Mouse (Mus musculus): ENCODE results near the gene Mettl24.
A peak's percentile ranks its signal among the peaks of the same experiment; 100 is the strongest.
"Not testable (repeated sequence)": the region's sequence is repeated elsewhere in the genome, so short reads cannot be mapped to it uniquely, and the experiment has no call there.

The Mettl24 gene

GRCm38 (mm10) chr10:40737274-40738112 lies 54.4 kb downstream of the Mettl24 start:
- no peak for DNase-seq (ENCODE audit: low spot score in 2 of 2)

- DNase-seq (ENCODE audit: low spot score in 2 of 2), result no peak
Observed at GRCm38 (mm10) chr10:40740696-40741095, 57.6 kb downstream of the Mettl24 start.

GRCm38 (mm10) chr10:40750293-40751047 lies 67.4 kb downstream of the Mettl24 start:
- DNase-seq (ENCODE audit: low spot score in 2 of 2), result no peak

GRCm38 (mm10) chr10:40751157-40751556 lies 68.1 kb downstream of the Mettl24 start:
- DNase-seq (ENCODE audit: low spot score in 2 of 2), result no peak

DNA sequence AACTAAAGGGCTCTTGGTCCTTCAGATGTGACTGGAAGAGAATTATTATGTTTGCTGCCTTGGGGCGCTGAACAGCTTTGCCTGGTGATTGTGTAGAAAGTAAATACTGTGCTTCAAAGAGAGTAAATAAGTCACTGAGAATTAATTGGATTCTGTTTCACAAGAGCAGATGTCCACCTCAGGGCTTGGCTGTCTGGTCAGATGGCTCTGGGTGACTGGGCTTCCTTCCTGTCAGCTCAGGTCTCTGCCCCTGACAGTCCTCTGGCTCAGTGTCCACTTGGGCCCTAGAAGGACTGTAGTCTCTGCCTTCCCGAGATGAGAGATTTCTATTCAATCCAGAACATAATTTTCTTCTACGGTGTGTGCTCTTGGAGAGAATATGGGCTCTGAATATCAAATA lies 70.0 kb downstream of the Mettl24 start:
- no peak for DNase-seq (ENCODE audit: low spot score in 2 of 2)

- peak in 1 of 2 experiments; percentile 9 for DNase-seq (ENCODE audit: low spot score in 2 of 2)
Observed at GRCm38 (mm10) chr10:40758171-40759010, 75.3 kb downstream of the Mettl24 start.

DNA sequence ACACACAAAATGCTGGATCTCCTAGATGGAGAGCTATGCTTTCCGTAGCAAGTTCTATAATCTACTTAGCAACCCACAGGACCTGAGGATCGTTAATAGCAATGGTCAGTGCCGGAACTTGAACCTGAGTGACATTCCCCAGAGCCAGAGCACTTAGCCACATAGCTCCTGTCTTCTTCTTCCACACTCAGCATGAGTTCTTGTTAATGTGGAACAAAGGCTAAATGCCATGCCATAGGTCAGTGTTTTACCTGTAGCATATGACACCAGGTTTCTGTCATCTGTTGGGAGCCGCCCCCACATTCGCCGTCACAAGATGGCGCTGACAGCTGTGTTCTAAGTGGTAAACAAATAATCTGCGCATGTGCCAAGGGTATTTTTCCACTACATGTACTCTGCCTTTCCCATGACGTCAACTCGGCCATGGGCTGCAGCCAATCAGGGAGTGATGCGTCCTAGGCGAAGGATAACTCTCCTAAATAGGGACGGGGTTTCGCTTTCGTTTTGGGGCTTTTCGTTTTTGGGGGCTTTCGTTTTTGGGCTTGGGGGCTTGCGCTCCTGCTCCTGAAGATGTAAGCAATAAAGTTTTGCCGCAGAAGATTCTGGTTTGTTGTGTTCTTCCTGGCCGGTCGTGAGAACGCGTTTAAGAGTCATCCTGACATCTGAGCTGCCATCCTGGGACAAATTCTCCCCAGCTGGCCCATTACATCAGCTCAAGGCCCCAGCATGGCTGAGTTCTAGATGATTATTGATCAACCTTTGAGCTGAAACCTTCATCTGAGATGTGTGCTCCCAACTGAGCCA lies 76.5 kb downstream of the Mettl24 start:
- not testable (repeated sequence) for DNase-seq (ENCODE audit: low spot score in 2 of 2)

DNA sequence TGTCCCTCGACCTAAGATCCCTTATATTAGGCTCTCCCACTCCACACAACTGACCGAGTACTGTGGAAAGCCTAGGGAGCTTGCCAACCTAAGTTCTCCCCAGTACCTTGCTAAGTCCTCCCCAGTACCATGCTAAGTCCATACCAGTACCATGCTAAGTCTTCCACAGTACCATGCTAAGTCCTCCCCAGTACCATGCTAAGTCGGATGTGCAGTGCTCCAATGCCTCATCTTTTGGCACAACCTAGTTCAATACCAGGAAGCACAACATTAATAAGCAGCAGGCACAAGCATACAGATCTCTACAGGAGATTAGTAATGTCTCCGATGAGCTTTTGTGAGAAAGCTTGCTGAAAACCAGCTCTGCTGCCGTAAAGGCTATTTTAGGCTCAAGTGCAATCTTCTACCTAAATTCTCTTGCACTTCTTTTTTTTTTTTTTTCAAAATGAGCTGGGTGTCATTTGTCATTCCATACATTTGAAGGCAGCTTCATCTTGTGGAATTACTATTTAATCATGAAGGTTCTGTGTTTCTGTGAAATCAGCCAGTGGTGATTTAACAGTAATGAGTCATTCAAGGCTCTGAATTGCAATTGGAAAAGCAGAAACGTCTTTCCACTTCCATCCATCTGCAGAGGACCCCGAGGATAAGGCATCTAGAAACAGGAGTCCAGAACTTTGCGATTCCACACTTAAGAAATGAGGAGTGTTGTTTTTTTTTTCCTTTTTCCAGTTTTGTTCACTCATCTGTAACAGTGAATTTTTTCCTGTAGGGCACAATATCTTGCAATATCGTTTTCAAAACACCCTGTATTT lies 77.3 kb downstream of the Mettl24 start:
- no peak for DNase-seq (ENCODE audit: low spot score in 2 of 2)

DNA sequence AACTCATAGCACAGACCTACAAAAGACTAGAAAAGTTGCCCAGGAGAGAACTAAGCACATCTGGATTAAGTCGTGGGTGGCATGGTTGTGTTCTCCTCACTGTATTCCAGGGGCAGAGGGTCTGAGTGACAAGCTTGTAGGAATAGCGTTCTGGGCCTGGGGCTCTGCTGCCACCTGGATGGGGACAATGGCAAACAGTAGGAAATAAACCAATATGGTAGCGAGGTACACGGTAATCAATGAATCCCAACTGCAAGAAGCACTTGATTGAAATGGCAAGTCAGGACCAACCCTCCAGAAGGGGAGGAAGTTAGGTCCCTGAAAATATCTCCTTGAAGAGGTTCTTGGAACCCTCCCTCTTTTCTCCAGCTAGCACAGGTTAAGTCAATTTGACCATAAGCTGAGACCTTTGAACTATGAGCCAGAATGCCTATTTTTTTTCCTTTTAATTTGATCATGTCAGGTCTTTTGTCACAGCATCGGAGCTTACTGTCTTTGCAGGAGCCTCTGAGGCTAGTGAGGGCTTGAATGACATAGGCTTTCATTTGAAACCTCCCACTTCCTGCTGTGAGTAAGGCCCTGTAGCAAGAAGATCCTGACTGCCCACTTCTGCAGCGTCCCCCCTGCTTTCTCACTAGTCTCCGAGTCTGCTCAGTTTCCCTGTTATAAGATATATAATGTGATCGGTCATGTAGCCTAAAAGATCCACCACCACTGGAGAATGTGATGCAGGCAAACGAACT lies 78.1 kb downstream of the Mettl24 start:
- DNase-seq (ENCODE audit: low spot score in 2 of 2), result no peak

DNA sequence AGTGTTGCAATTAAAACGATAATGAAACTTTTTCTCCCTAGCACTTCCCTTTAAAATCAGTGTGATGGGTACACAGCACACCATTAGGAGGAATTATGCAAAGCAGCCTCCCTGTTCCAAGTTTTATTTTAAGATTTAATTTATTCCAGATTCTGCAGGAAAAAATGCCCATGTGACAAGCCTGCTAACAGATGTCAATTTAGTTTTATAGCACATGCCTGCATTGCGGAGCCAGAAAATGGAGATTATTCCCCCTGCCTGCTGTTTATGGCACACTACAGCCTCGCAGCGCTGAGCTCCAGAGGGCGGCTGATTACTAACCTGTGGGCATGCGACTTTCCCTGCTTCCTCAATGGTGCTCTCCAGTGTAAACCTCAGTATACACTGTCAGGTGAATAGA lies 79.5 kb downstream of the Mettl24 start:
- no peak for DNase-seq (ENCODE audit: low spot score in 2 of 2)

DNA sequence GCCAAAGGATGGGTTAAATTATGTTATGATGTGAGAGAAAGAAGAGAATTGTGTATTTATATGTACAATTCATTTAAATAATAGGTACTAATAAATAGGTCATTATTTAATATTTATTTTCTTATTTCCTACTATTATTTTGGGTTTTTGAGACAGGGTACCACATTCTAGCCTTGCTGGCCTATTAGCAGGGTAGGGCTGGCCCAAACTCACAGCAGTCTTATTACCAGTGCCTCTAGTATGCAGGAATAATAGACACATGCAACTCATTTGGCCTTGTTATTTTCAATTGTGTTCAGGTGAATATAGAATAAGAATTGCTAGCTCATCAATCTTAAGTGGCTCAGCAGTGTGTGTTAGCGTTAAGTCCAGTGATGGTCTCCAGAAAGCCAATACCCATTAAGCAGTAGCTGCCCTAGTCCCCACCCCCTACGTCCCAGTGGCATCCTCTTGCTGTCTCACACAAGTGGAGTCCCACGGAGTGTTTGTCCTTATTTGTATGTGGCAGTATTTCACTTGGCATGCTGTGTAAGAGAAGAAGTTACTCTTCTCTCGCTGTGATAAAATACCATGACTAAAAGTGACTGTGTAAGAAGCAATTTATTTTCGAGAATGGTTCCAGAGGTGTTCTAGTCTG lies 80.1 kb downstream of the Mettl24 start:
- no peak for DNase-seq (ENCODE audit: low spot score in 2 of 2)

GRCm38 (mm10) chr10:40772266-40772665 lies 89.2 kb downstream of the Mettl24 start:
- DNase-seq (ENCODE audit: low spot score in 2 of 2), result no peak

- no peak for DNase-seq (ENCODE audit: low spot score in 2 of 2)
Observed at GRCm38 (mm10) chr10:40775151-40775550, 92.1 kb downstream of the Mettl24 start.

- no peak for DNase-seq (ENCODE audit: low spot score in 2 of 2)
Observed at GRCm38 (mm10) chr10:40775655-40776054, 92.6 kb downstream of the Mettl24 start.

DNA sequence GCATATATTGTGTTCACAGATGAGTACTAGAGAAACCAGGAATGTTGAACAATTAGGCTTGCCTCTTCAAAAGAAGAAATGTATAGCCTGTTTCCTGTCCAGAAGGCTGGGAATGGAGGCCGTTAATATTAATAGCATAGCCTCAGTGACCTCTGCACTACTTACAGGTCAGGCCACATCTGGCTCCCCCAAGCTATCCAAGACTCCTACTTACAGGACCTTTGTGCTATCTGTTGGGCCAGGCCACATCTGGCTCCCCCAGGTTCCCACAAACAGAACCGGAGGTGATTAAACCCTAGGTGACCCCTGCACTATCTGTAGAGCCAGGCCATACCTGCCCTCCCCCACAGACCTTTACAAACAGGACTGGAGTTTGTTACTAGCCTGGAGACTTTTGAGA lies 94.1 kb downstream of the Mettl24 start:
- DNase-seq (ENCODE audit: low spot score in 2 of 2), result no peak

GRCm38 (mm10) chr10:40778472-40778871 lies 95.4 kb downstream of the Mettl24 start:
- DNase-seq (ENCODE audit: low spot score in 2 of 2), result no peak

DNA sequence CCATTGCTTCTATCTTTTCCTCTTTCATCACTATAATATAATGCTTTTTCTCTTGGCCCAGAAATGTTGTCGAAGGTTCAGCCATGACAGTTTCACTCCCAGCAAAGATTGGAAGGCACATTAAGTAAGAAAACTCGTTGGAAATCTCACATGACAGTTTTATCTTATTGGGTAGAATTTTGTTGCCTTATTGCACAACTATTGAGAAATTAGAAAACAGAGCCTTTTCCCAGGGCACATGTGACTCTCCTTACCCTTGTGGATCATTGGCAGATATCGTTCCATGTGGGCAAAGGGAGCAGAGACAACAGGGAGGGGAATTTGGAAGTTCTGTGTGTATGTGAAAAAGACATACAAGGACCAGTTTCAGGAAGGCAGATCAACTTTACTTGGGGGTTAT lies 107.3 kb downstream of the Mettl24 start:
- DNase-seq (ENCODE audit: low spot score in 2 of 2), result no peak

- no peak for DNase-seq (ENCODE audit: low spot score in 2 of 2)
Observed at GRCm38 (mm10) chr10:40792115-40792514, 109.0 kb downstream of the Mettl24 start.

DNA sequence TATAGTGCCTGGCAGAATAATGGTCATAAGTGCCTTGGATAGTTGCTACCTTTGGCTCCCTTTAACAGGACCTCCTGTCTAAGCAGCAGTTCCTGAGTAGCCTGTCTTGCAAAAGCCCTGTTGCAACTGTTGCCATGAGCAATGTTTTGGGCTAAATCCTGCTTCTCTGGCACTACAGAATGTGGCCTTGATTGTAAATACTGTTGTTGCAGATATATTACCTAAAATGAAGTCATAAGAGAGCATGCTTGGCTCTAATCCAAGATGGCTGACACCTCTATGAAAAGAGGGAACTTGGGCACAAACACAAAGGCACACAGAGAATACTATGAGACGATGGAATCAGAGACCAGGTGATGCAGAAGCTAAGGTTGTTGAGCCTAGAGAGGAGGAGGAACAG lies 122.1 kb downstream of the Mettl24 start:
- no peak for DNase-seq (ENCODE audit: low spot score in 2 of 2)

Measured in urinary bladder, adult 18-20 months (tissue).